Mouse (Mus musculus) liver, embryonic 15.5 days (tissue): Measurements from ENCODE around the gene Rab3ip. TPM values are rescaled to one million over a fixed set of nuclear protein-coding genes. Genes with fewer than 3 reads are reported as not detected.

Experiments used
- ATAC-seq: fragments of 200-750 bp; cut with Nextera tagmentation; 2 replicates; pipeline ENCODE4 v1.8.0; 2017; ENCODE audit warnings: moderate number of reproducible peaks, mild to moderate bottlenecking, moderate library complexity; ENCODE audit not compliant: insufficient read depth
- H3K27ac ChIP-seq: fragments of 300-500 bp; sonication (generic); replicated peaks from 2 replicates; pipeline ENCODE4 v1.5.1; 2015; ENCODE audit warnings: mild to moderate bottlenecking, inconsistent platforms
- H3K27me3 ChIP-seq: fragments of 300-500 bp; sonication (generic); 2 replicates; pipeline ENCODE4 v1.6.1; 2015; ENCODE audit warnings: mild to moderate bottlenecking, inconsistent platforms
- H3K36me3 ChIP-seq: fragments of 300-500 bp; sonication (generic); replicated peaks from 2 replicates; pipeline ENCODE4 v1.6.1; 2015; ENCODE audit warnings: moderate library complexity, mild to moderate bottlenecking, inconsistent platforms
- H3K4me1 ChIP-seq: fragments of 300-500 bp; sonication (generic); replicated peaks from 2 replicates; pipeline ENCODE4 v1.6.1; 2015; ENCODE audit warnings: inconsistent platforms
- H3K4me2 ChIP-seq: fragments of 300-500 bp; sonication (generic); 2 replicates; pipeline ENCODE4 v1.6.1; 2015; ENCODE audit warnings: moderate library complexity, mild to moderate bottlenecking, inconsistent platforms
- H3K4me3 ChIP-seq: fragments of 300-500 bp; sonication (generic); replicated peaks from 2 replicates; pipeline ENCODE4 v1.5.1; 2015; ENCODE audit warnings: mild to moderate bottlenecking, inconsistent platforms
- H3K9ac ChIP-seq: fragments of 300-500 bp; sonication (generic); 2 replicates; pipeline ENCODE4 v1.6.1; 2015; ENCODE audit warnings: moderate library complexity, mild to moderate bottlenecking, inconsistent platforms
- H3K9me3 ChIP-seq: fragments of 300-500 bp; sonication (generic); replicated peaks from 2 replicates; pipeline ENCODE4 v1.6.1; 2016; ENCODE audit warnings: inconsistent platforms
- WGBS: fragments of 180-500 bp; shearing (Covaris S2); methylation state at CpG from one replicate; pipeline ENCODE4 v1.1.7; 2015; ENCODE audit warnings: mixed read lengths; ENCODE audit not compliant: insufficient replicate concordance; 5-methylcytosine and 5-hydroxymethylcytosine counted together
- polyA plus RNA-seq: library from polyadenylated mRNA; unstranded; fragments of >200 nt; fragmentation: Nextera tagmentation; extraction: Ambion mirVana; gene quantifications from 2 replicates; pipeline ENCODE4 v1.2.1, GENCODE M21; 2015

Gene Rab3ip
- polyA plus RNA-seq, 1 experiment from 2014 or later, result 10.7 TPM

- H3K36me3 ChIP-seq, result no peaks in the 10 kb centered on the region
- H3K27ac ChIP-seq, result no peak overlapping the region
- H3K27me3 ChIP-seq, result no peaks in the 10 kb centered on the region
- H3K4me3 ChIP-seq, result no peak overlapping the region
- ATAC-seq, result no peak
- no peaks in the 10 kb centered on the region for H3K9me3 ChIP-seq
- H3K4me1 ChIP-seq, result no peaks in the 10 kb centered on the region
- WGBS, result 18% methylated on average over 5 of the region's 5 CpGs
- H3K9ac ChIP-seq, result no peak overlapping the region
- no peak overlapping the region for H3K4me2 ChIP-seq
These were observed 7.4 kb upstream of the Rab3ip start for GRCm38 (mm10) chr10:116957867-116958551.

- Histone ChIP-seq H3K4me1 (no peaks in the 10 kb centered on the region), H3K9ac (no peak overlapping the region), H3K9me3 (no peaks in the 10 kb centered on the region), H3K4me3 (no peak overlapping the region), H3K4me2 (no peak overlapping the region), H3K36me3 (no peaks in the 10 kb centered on the region), H3K27ac (no peak overlapping the region), H3K27me3 (no peaks in the 10 kb centered on the region)
- 79% methylated on average over 11 of the region's 11 CpGs for WGBS
- no peak for ATAC-seq
These were observed 6.1 kb upstream of the Rab3ip start for GRCm38 (mm10) chr10:116956483-116957158.

GRCm38 (mm10) chr10:116955191-116955590 is 4.6 kb upstream of the Rab3ip start:
- Histone ChIP-seq H3K36me3 (no peaks in the 10 kb centered on the region), H3K27me3 (no peaks in the 10 kb centered on the region), H3K9me3 (no peaks in the 10 kb centered on the region), H3K9ac (no peak overlapping the region), H3K4me2 (no peak overlapping the region), H3K27ac (no peak overlapping the region), H3K4me3 (no peak overlapping the region), H3K4me1 (peaks cover 7% of the 10 kb centered on the region)
- WGBS, result 84% methylated on average over 6 of the region's 6 CpGs
- no peak for ATAC-seq

GRCm38 (mm10) chr10:116950886-116951285 is 317 bp upstream of the Rab3ip start:
- Histone ChIP-seq H3K9ac (peak overlapping the region; percentile 81; the same call in 1 of the 2 replicates), H3K27ac (no peak overlapping the region), H3K4me1 (peaks cover 18% of the 10 kb centered on the region), H3K4me3 (peak overlapping the region; percentile 82), H3K9me3 (no peaks in the 10 kb centered on the region), H3K27me3 (no peaks in the 10 kb centered on the region), H3K4me2 (peak overlapping the region; percentile 99), H3K36me3 (no peaks in the 10 kb centered on the region)
- 14% methylated on average over 5 of the region's 5 CpGs for WGBS
- ATAC-seq, result no peak

GRCm38 (mm10) chr10:116949111-116950008 is 1.2 kb downstream of the Rab3ip start:
- peak overlapping the region; percentile 94 for H3K27ac ChIP-seq
- H3K4me2 ChIP-seq, result peak overlapping the region; percentile 99
- H3K9ac ChIP-seq, result peak overlapping the region; percentile 81
- WGBS, result 7% methylated on average over 44 of the region's 44 CpGs
- peak; percentile 5 for ATAC-seq
- no peaks in the 10 kb centered on the region for H3K27me3 ChIP-seq
- peak overlapping the region; percentile 82 for H3K4me3 ChIP-seq
- peaks cover 31% of the 10 kb centered on the region for H3K4me1 ChIP-seq
- no peaks in the 10 kb centered on the region for H3K9me3 ChIP-seq
- H3K36me3 ChIP-seq, result no peaks in the 10 kb centered on the region

GRCm38 (mm10) chr10:116948414-116948813 is 2.2 kb downstream of the Rab3ip start:
- WGBS, result 81% methylated on average over 9 of the region's 9 CpGs
- no peak for ATAC-seq
- H3K4me3 ChIP-seq, result peak overlapping the region; percentile 82; the same call in 1 of the 2 replicates

GRCm38 (mm10) chr10:116944940-116945339 is 5.6 kb downstream of the Rab3ip start:
- no peak overlapping the region for H3K9ac ChIP-seq
- no peak for ATAC-seq
- no peaks in the 10 kb centered on the region for H3K9me3 ChIP-seq
- H3K4me1 ChIP-seq, result peaks cover 24% of the 10 kb centered on the region
- no peak overlapping the region for H3K27ac ChIP-seq
- H3K36me3 ChIP-seq, result peaks cover 8% of the 10 kb centered on the region; the same call in 1 of the 2 replicates
- H3K4me2 ChIP-seq, result no peak overlapping the region
- H3K4me3 ChIP-seq, result no peak overlapping the region
- 46% methylated on average over 10 of the region's 10 CpGs for WGBS
- no peaks in the 10 kb centered on the region for H3K27me3 ChIP-seq

More at GRCm38 (mm10) chr10:116948414-116948813, 2.2 kb downstream of the Rab3ip start:
- no peaks in the 10 kb centered on the region for H3K27me3 ChIP-seq
- H3K9ac ChIP-seq, result no peak overlapping the region
- H3K36me3 ChIP-seq, result no peaks in the 10 kb centered on the region
- no peak overlapping the region for H3K27ac ChIP-seq
- H3K4me1 ChIP-seq, result peaks cover 31% of the 10 kb centered on the region
- no peaks in the 10 kb centered on the region for H3K9me3 ChIP-seq
- H3K4me2 ChIP-seq, result peak overlapping the region; percentile 99

GRCm38 (mm10) chr10:116944144-116944543 is 6.4 kb downstream of the Rab3ip start:
- no peak for ATAC-seq

GRCm38 (mm10) chr10:116943025-116943424 is 7.5 kb downstream of the Rab3ip start:
- Histone ChIP-seq H3K4me1 (peaks cover 13% of the 10 kb centered on the region), H3K9ac (no peak overlapping the region), H3K9me3 (no peaks in the 10 kb centered on the region), H3K27me3 (no peaks in the 10 kb centered on the region), H3K27ac (no peak overlapping the region), H3K36me3 (peaks cover 22% of the 10 kb centered on the region), H3K4me2 (no peak overlapping the region), H3K4me3 (no peak overlapping the region)
- 81% methylated on average over 6 of the region's 6 CpGs for WGBS
- no peak for ATAC-seq

More at GRCm38 (mm10) chr10:116944144-116944543, 6.4 kb downstream of the Rab3ip start:
- 71% methylated on average over 3 of the region's 3 CpGs for WGBS
- Histone ChIP-seq H3K27me3 (no peaks in the 10 kb centered on the region), H3K4me2 (no peak overlapping the region), H3K4me3 (no peak overlapping the region), H3K9ac (no peak overlapping the region), H3K27ac (no peak overlapping the region), H3K4me1 (peaks cover 18% of the 10 kb centered on the region), H3K9me3 (no peaks in the 10 kb centered on the region), H3K36me3 (peaks cover 10% of the 10 kb centered on the region)

GRCm38 (mm10) chr10:116935028-116935427 is 15.5 kb downstream of the Rab3ip start:
- H3K27ac ChIP-seq, result no peak overlapping the region
- no peak overlapping the region for H3K4me3 ChIP-seq
- H3K9me3 ChIP-seq, result no peaks in the 10 kb centered on the region
- H3K4me1 ChIP-seq, result no peaks in the 10 kb centered on the region; the same call in 1 of the 2 replicates
- H3K4me2 ChIP-seq, result no peak overlapping the region
- H3K27me3 ChIP-seq, result no peaks in the 10 kb centered on the region
- H3K36me3 ChIP-seq, result peaks cover 41% of the 10 kb centered on the region
- ATAC-seq, result no peak
- no peak overlapping the region for H3K9ac ChIP-seq
- WGBS, result 68% methylated on average over 12 of the region's 12 CpGs

- Histone ChIP-seq H3K27ac (no peak overlapping the region), H3K9ac (no peak overlapping the region), H3K36me3 (peaks cover 35% of the 10 kb centered on the region), H3K4me1 (no peaks in the 10 kb centered on the region; the same call in 1 of the 2 replicates), H3K9me3 (no peaks in the 10 kb centered on the region), H3K4me2 (no peak overlapping the region), H3K4me3 (no peak overlapping the region), H3K27me3 (no peaks in the 10 kb centered on the region)
- no peak for ATAC-seq
- 74% methylated on average over 7 of the region's 7 CpGs for WGBS
These were observed 16.8 kb downstream of the Rab3ip start for GRCm38 (mm10) chr10:116933794-116934193.
